Mouse (Mus musculus) heart, embryonic 13.5 days (tissue): ENCODE measurements around the gene Ncoa4. TPM values are rescaled to one million over a fixed set of nuclear protein-coding genes. Genes with fewer than 3 reads are reported as not detected.

Experiments
- ATAC-seq: fragments of 200-750 bp; cut with Nextera tagmentation; 2 replicates; pipeline ENCODE4 v1.8.0; 2017; ENCODE audit warnings: moderate TSS enrichment; ENCODE audit not compliant: insufficient number of reproducible peaks, low FRiP score, low TSS enrichment; ENCODE audit errors: extremely low read depth
- H3K27ac ChIP-seq: fragments of 300-500 bp; sonication (generic); replicated peaks from 2 replicates; pipeline ENCODE4 v1.5.1; 2015; ENCODE audit warnings: moderate library complexity, mild to moderate bottlenecking, inconsistent platforms
- H3K27me3 ChIP-seq: fragments of 300-500 bp; sonication (generic); replicated peaks from 2 replicates; pipeline ENCODE4 v1.6.1; 2015; ENCODE audit warnings: mild to moderate bottlenecking, inconsistent platforms
- H3K36me3 ChIP-seq: fragments of 300-500 bp; sonication (generic); 2 replicates; pipeline ENCODE4 v1.6.1; 2015; ENCODE audit warnings: mild to moderate bottlenecking, inconsistent platforms
- H3K4me1 ChIP-seq: fragments of 300-500 bp; sonication (generic); 2 replicates; pipeline ENCODE4 v1.6.1; 2015; ENCODE audit warnings: inconsistent platforms
- H3K4me2 ChIP-seq: fragments of 300-500 bp; sonication (generic); 2 replicates; pipeline ENCODE4 v1.6.1; 2015; ENCODE audit warnings: inconsistent platforms, mild to moderate bottlenecking, moderate library complexity
- H3K4me3 ChIP-seq: fragments of 300-500 bp; sonication (generic); 2 replicates; pipeline ENCODE4 v1.5.1; 2015; ENCODE audit warnings: moderate library complexity, mild to moderate bottlenecking, inconsistent platforms
- H3K9ac ChIP-seq: fragments of 300-500 bp; sonication (generic); 2 replicates; pipeline ENCODE4 v1.6.1; 2015; ENCODE audit warnings: inconsistent platforms, mild to moderate bottlenecking, moderate library complexity
- H3K9me3 ChIP-seq: fragments of 300-500 bp; sonication (generic); 2 replicates; pipeline ENCODE4 v1.6.1; 2016; ENCODE audit warnings: inconsistent platforms
- WGBS: fragments of 180-500 bp; shearing (Covaris S2); methylation state at CpG from one replicate; pipeline ENCODE4 v1.1.7; 2015; ENCODE audit warnings: mixed read lengths; 5-methylcytosine and 5-hydroxymethylcytosine counted together
- polyA plus RNA-seq: library from polyadenylated mRNA; unstranded; fragments of >200 nt; fragmentation: Nextera tagmentation; extraction: Ambion mirVana; gene quantifications from 2 replicates; pipeline ENCODE4 v1.2.1, GENCODE M21; 2015

Gene Ncoa4
- polyA plus RNA-seq, 1 experiment from 2014 or later: 141 TPM

DNA sequence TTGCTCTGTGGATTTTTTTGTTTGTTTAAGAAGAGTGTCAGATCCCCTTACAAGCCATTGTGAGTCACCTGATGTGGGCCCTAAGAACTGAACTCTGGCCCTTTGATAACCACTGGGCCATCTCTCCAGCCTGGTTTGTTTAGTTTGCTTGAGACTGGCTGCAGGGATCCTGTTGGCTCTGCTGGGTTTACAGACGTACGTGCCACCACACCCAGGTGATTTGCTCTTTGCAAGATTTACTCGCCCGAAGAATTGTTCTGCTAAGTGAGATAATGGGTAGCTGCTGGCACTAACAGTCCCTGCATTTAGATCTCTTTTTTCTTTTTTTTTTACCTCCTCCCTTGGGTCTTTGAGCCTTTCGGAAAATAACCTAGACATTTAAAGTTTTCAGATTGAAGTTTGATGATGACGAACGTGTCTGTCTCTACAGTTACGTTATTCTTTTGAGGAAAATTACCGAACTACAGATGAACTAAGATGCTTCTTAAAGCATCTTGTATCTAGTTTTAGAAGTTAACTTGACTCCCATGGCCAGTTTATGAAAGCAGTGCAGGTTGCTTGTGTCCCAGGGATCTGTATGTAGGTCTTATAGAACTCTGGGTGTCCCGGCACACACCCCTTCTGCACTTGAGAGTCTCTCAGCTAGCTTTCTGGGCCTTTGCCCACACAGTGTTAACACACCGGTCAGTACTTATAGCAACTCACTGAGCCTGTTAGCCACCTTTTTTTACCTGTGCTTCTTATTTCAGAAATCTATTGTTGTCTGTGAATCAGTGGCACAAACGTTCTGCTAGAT, 1.6 kb downstream of the Ncoa4 start:
- Histone ChIP-seq H3K4me3 (peak overlapping the region; percentile 95), H3K9ac (peak overlapping the region; percentile 97), H3K27ac (peak overlapping the region; percentile 93), H3K4me1 (peaks cover 62% of the 10 kb centered on the region), H3K36me3 (no peaks in the 10 kb centered on the region), H3K4me2 (peak overlapping the region; percentile 95), H3K9me3 (no peaks in the 10 kb centered on the region), H3K27me3 (no peaks in the 10 kb centered on the region)
- 75% methylated on average over 12 of the region's 12 CpGs for WGBS
- no peak for ATAC-seq

DNA sequence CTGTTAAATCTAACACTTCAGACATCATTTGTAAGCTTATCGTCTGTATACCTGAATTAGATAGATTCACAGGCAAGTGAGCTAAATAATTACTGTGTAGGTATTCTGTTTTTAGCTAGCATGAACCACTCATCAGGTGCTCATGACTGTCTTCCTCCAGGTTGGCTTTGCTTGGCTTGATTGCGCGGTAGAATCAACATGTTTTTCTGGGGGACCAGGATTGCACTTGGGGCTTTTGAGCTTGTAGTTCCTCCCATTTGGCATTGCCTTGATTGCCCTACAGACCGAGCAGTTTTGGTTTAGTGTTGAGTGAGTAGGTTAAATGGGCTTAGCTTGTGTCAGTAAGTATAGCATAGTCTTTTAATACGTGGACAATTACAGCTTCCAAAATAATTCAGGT, 2.6 kb downstream of the Ncoa4 start:
- Histone ChIP-seq H3K4me3 (no peak overlapping the region), H3K27me3 (no peaks in the 10 kb centered on the region), H3K9ac (no peak overlapping the region), H3K27ac (no peak overlapping the region), H3K4me2 (peak overlapping the region; percentile 95), H3K36me3 (no peaks in the 10 kb centered on the region), H3K9me3 (no peaks in the 10 kb centered on the region), H3K4me1 (peaks cover 72% of the 10 kb centered on the region)
- no peak for ATAC-seq
- WGBS: 86% methylated on average over 5 of the region's 5 CpGs

GRCm38 (mm10) chr14:32163203-32163888, 3.7 kb downstream of the Ncoa4 start:
- Histone ChIP-seq H3K4me1 (peaks cover 83% of the 10 kb centered on the region), H3K27me3 (no peaks in the 10 kb centered on the region), H3K27ac (no peak overlapping the region), H3K9me3 (no peaks in the 10 kb centered on the region), H3K36me3 (no peaks in the 10 kb centered on the region), H3K9ac (no peak overlapping the region), H3K4me2 (peak overlapping the region; percentile 7; the same call in 1 of the 2 replicates), H3K4me3 (no peak overlapping the region)
- ATAC-seq: no peak
- 85% methylated on average over 11 of the region's 11 CpGs for WGBS

GRCm38 (mm10) chr14:32164173-32165051, 4.7 kb downstream of the Ncoa4 start:
- 70% methylated on average over 8 of the region's 8 CpGs for whole genome bisulfite sequencing
- peaks cover 85% of the 10 kb centered on the region for H3K4me1 ChIP-seq

GRCm38 (mm10) chr14:32165278-32166061, 5.8 kb downstream of the Ncoa4 start:
- Histone ChIP-seq H3K4me1 (peaks cover 93% of the 10 kb centered on the region), H3K36me3 (no peaks in the 10 kb centered on the region), H3K4me2 (peak overlapping the region; percentile 87), H3K27ac (peak overlapping the region; percentile 93), H3K27me3 (no peaks in the 10 kb centered on the region), H3K9me3 (no peaks in the 10 kb centered on the region), H3K9ac (peak overlapping the region; percentile 82), H3K4me3 (peak overlapping the region; percentile 59)
- ATAC-seq: peak; percentile 87
- 1% methylated on average over 42 of the region's 42 CpGs for WGBS

More at GRCm38 (mm10) chr14:32164173-32165051, 4.7 kb downstream of the Ncoa4 start:
- Histone ChIP-seq H3K9ac (peak overlapping the region; percentile 82; the same call in 1 of the 2 replicates), H3K4me2 (peak overlapping the region; percentile 87), H3K9me3 (no peaks in the 10 kb centered on the region), H3K4me3 (peak overlapping the region; percentile 59), H3K36me3 (no peaks in the 10 kb centered on the region), H3K27me3 (no peaks in the 10 kb centered on the region), H3K27ac (peak overlapping the region; percentile 93)
- ATAC-seq: no peak

GRCm38 (mm10) chr14:32166062-32166441, 6.4 kb downstream of the Ncoa4 start:
- Histone ChIP-seq H3K4me2 (peak overlapping the region; percentile 87), H3K36me3 (peaks cover 4% of the 10 kb centered on the region), H3K27me3 (no peaks in the 10 kb centered on the region), H3K4me1 (peaks cover 87% of the 10 kb centered on the region), H3K4me3 (peak overlapping the region; percentile 59), H3K27ac (peak overlapping the region; percentile 93), H3K9ac (peak overlapping the region; percentile 82), H3K9me3 (no peaks in the 10 kb centered on the region)
- no peak for ATAC-seq
- WGBS: 46% methylated on average over 2 of the region's 2 CpGs

GRCm38 (mm10) chr14:32166840-32167239, 7.2 kb downstream of the Ncoa4 start:
- H3K4me2 ChIP-seq: peak overlapping the region; percentile 87
- no peaks in the 10 kb centered on the region for H3K9me3 ChIP-seq
- peak overlapping the region; percentile 93; the same call in 1 of the 2 replicates for H3K27ac ChIP-seq
- H3K4me3 ChIP-seq: peak overlapping the region; percentile 59
- peak overlapping the region; percentile 82; the same call in 1 of the 2 replicates for H3K9ac ChIP-seq
- ATAC-seq: no peak
- no peaks in the 10 kb centered on the region for H3K27me3 ChIP-seq
- peaks cover 79% of the 10 kb centered on the region for H3K4me1 ChIP-seq
- peaks cover 11% of the 10 kb centered on the region for H3K36me3 ChIP-seq
- WGBS: 62% methylated on average over 1 of the region's 1 CpGs

DNA sequence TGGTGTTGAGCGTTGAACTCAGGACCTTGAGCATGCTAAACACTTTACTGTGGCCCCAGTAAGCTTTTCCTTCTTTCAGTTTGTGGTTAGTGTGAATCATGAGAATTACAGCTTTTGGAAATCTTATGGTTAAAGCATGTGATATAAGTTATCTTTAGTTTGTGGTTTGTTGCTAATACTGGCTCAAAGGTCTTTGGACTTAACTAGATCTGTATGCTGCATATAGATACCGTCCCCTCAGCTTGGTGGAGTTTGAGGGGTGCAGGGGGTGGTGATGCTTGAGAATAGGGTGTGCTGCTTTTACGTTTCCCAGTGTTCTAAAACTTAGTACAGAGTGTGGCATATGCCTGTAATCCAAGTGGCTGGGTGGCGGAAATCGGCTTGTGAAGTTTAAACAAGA, 7.7 kb downstream of the Ncoa4 start:
- H3K27ac ChIP-seq: 0 out of 2 replicates have a peak overlapping the region, but pooled peaks have one; percentile 64
- ATAC-seq: no peak
- no peak overlapping the region; the same call in 1 of the 2 replicates for H3K9ac ChIP-seq
- H3K4me1 ChIP-seq: peaks cover 75% of the 10 kb centered on the region
- no peaks in the 10 kb centered on the region for H3K27me3 ChIP-seq
- WGBS: 81% methylated on average over 5 of the region's 5 CpGs
- peaks cover 16% of the 10 kb centered on the region for H3K36me3 ChIP-seq
- H3K9me3 ChIP-seq: no peaks in the 10 kb centered on the region
- H3K4me3 ChIP-seq: peak overlapping the region; percentile 59
- H3K4me2 ChIP-seq: peak overlapping the region; percentile 87

DNA sequence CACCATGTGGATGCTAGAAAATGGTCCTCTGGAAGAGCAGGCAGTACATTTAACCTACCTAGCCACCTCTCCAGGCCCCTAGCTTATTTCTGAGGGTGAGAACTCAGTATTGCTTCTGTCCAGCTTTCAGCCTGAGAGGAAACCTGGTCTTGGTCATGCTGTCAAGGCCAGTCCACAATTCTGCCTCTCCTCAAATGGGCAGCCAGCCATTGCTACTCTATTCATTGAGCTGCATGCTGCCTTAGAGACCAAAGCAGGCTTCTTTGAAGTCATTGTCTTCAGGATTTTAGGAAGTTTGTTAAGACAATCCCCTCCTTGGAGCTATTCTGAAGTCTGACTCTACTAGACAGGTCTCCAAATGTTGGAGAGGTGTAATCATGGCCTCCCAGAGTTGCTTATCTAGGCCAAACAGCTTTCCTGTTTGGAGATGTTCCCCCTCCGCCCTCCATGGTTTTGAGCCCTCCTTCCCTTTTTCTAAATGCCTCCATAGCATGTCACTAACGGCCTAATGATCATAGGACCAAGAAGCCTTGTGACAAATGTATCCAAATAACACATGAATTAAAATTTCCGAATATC, 9.1 kb downstream of the Ncoa4 start:
- peak overlapping the region; percentile 54; the same call in 1 of the 2 replicates for H3K9ac ChIP-seq
- no peaks in the 10 kb centered on the region for H3K9me3 ChIP-seq
- peak overlapping the region; percentile 64 for H3K27ac ChIP-seq
- H3K4me2 ChIP-seq: peak overlapping the region; percentile 87
- 0 out of 2 replicates have a peak, but pooled peaks have one; percentile 14 for ATAC-seq
- H3K4me3 ChIP-seq: peak overlapping the region; percentile 59
- WGBS: 53% methylated on average over 3 of the region's 3 CpGs
- no peaks in the 10 kb centered on the region for H3K27me3 ChIP-seq
- H3K36me3 ChIP-seq: peaks cover 30% of the 10 kb centered on the region
- peaks cover 61% of the 10 kb centered on the region for H3K4me1 ChIP-seq

DNA sequence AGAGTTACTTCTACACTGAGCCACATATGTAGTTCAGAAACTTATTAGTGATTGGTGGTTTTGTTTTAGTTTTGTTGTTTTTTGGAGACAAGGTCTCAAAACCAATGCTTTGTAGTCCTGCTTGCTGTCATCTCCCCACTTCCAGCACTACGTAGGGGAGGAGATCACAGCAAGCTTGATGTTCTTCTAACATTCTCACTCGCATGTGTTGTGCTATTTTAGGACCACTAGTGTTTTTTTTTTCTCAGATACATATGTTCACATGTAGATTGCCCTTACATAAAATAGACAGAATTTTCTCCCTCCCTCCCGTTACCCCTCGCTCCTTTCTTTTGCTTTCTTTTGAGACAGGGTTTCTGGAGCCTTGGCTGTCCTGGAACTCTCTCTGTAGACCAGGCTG, 10.5 kb downstream of the Ncoa4 start:
- WGBS: 71% methylated on average over 4 of the region's 4 CpGs
- peak overlapping the region; percentile 46 for H3K4me2 ChIP-seq

More for the DNA sequence above, 10.5 kb downstream of the Ncoa4 start:
- peak overlapping the region; percentile 17 for H3K4me3 ChIP-seq
- no peak for ATAC-seq
- no peak overlapping the region for H3K27ac ChIP-seq
- H3K9ac ChIP-seq: 0 out of 2 replicates have a peak overlapping the region, but pooled peaks have one; percentile 24
- no peaks in the 10 kb centered on the region for H3K27me3 ChIP-seq
- no peaks in the 10 kb centered on the region for H3K9me3 ChIP-seq
- H3K36me3 ChIP-seq: peaks cover 41% of the 10 kb centered on the region
- peaks cover 47% of the 10 kb centered on the region for H3K4me1 ChIP-seq
